Mouse (Mus musculus) lung, postnatal 0 days (tissue): Measurements from ENCODE around the gene Ldah.

ENCODE experiments used
- CTCF ChIP-seq: IDR thresholded peaks from 2 replicates; pipeline ENCODE4 v1.5.1; 2016; ENCODE audit warnings: antibody characterized with exemption, mild to moderate bottlenecking
- EP300 ChIP-seq: IDR thresholded peaks from 2 replicates; pipeline ENCODE4 v1.6.1; 2016; ENCODE audit warnings: antibody characterized with exemption, mild to moderate bottlenecking, control low read depth

GRCm38 (mm10) chr12:8260297-8260696 is 52.4 kb downstream of the Ldah start:
- TF ChIP-seq CTCF = no peak
- TF ChIP-seq EP300 = no peak
